Mouse (Mus musculus) limb, embryonic 10.5 days (tissue): ENCODE results near the gene Foxn1. TPM values are rescaled to one million over a fixed set of nuclear protein-coding genes. Genes with fewer than 3 reads are reported as not detected.

Experiments used
- DNase-seq: peaks from one replicate; pipeline ENCODE4 v3.0.0-alpha.2; 2017; ENCODE audit warnings: low spot score
- H3K27ac ChIP-seq: fragments of 300-500 bp; sonication (generic); 2 replicates; pipeline ENCODE4 v1.5.1; 2016; ENCODE audit warnings: mild to moderate bottlenecking
- H3K27me3 ChIP-seq: fragments of 300-500 bp; sonication (generic); 2 replicates; pipeline ENCODE4 v1.6.1; 2016; ENCODE audit warnings: low read depth, mild to moderate bottlenecking; ENCODE audit not compliant: poor library complexity, severe bottlenecking
- H3K36me3 ChIP-seq: fragments of 300-500 bp; sonication (generic); 2 replicates; pipeline ENCODE4 v1.6.1; 2016; ENCODE audit warnings: mild to moderate bottlenecking, moderate library complexity
- H3K4me1 ChIP-seq: fragments of 300-500 bp; sonication (generic); 2 replicates; pipeline ENCODE4 v1.6.1; 2016
- H3K4me3 ChIP-seq: fragments of 300-500 bp; sonication (generic); 2 replicates; pipeline ENCODE4 v1.5.1; 2016; ENCODE audit warnings: mild to moderate bottlenecking, moderate library complexity
- H3K9me3 ChIP-seq: fragments of 300-500 bp; sonication (generic); replicated peaks from 2 replicates; pipeline ENCODE4 v1.6.1; 2016; ENCODE audit warnings: mild to moderate bottlenecking
- WGBS: fragments of 180-500 bp; shearing (Covaris S2); methylation state at CpG from one replicate; pipeline ENCODE4 v1.1.7; 2016; 5-methylcytosine and 5-hydroxymethylcytosine counted together
- polyA plus RNA-seq: library from polyadenylated mRNA; unstranded; fragments of >200 nt; fragmentation: Nextera tagmentation; extraction: Ambion mirVana; gene quantifications from 2 replicates; pipeline ENCODE4 v1.2.1, GENCODE M21; 2016

Foxn1 gene
- polyA plus RNA-seq, 1 experiment from 2014 or later: not detected

- no peak for DNase-seq
- 65% methylated on average over 12 of the region's 12 CpGs for WGBS
- peaks cover 10% of the 10 kb centered on the region for H3K4me1 ChIP-seq
- no peaks in the 10 kb centered on the region for H3K9me3 ChIP-seq
- H3K4me3 ChIP-seq: no peak overlapping the region
- no peak overlapping the region for H3K27ac ChIP-seq
- H3K36me3 ChIP-seq: no peaks in the 10 kb centered on the region
- H3K27me3 ChIP-seq: peaks cover 20% of the 10 kb centered on the region; the same call in 1 of the 2 replicates
These were observed 34.0 kb upstream of the Foxn1 start for GRCm38 (mm10) chr11:78420263-78420889.

GRCm38 (mm10) chr11:78416854-78417253 is 30.5 kb upstream of the Foxn1 start:
- Histone ChIP-seq H3K27me3 (peaks cover 11% of the 10 kb centered on the region; the same call in 1 of the 2 replicates), H3K9me3 (no peaks in the 10 kb centered on the region), H3K36me3 (no peaks in the 10 kb centered on the region), H3K4me1 (peaks cover 2% of the 10 kb centered on the region; the same call in 1 of the 2 replicates), H3K27ac (no peak overlapping the region), H3K4me3 (no peak overlapping the region)
- DNase-seq: no peak
- 82% methylated on average over 6 of the region's 6 CpGs for WGBS

DNA sequence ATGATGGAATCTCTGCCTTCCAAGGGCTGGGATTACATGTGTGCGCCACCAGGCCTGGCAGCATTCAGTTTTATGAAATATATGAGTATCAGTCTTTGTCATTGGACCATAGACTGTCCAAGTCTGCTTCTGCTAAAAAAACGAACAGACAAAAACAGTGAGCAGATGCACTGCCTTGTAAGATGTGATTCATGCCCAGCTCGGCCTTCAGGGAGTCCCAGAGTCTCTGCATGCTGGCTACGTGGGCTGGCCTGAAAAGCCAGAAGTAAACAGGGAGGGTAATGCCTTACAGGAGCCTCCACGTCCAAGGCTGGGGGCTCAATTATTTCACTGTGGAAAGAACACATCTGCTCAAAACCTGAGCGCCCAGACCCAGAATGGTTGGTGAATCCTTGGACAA is 26.5 kb upstream of the Foxn1 start:
- no peak for DNase-seq
- 75% methylated on average over 6 of the region's 6 CpGs for whole genome bisulfite sequencing
- Histone ChIP-seq H3K36me3 (no peaks in the 10 kb centered on the region), H3K27me3 (0 out of 2 replicates have a peak, but pooled peaks cover 4% of the 10 kb centered on the region), H3K4me3 (no peak overlapping the region), H3K27ac (no peak overlapping the region), H3K9me3 (no peaks in the 10 kb centered on the region), H3K4me1 (0 out of 2 replicates have a peak, but pooled peaks cover under 1% of the 10 kb centered on the region)

GRCm38 (mm10) chr11:78412324-78412850 is 26.0 kb upstream of the Foxn1 start:
- Histone ChIP-seq H3K36me3 (no peaks in the 10 kb centered on the region), H3K9me3 (no peaks in the 10 kb centered on the region), H3K4me1 (0 out of 2 replicates have a peak, but pooled peaks cover 3% of the 10 kb centered on the region), H3K27ac (no peak overlapping the region), H3K4me3 (no peak overlapping the region), H3K27me3 (0 out of 2 replicates have a peak, but pooled peaks cover 4% of the 10 kb centered on the region)
- WGBS: 86% methylated on average over 6 of the region's 6 CpGs
- DNase-seq: no peak

DNA sequence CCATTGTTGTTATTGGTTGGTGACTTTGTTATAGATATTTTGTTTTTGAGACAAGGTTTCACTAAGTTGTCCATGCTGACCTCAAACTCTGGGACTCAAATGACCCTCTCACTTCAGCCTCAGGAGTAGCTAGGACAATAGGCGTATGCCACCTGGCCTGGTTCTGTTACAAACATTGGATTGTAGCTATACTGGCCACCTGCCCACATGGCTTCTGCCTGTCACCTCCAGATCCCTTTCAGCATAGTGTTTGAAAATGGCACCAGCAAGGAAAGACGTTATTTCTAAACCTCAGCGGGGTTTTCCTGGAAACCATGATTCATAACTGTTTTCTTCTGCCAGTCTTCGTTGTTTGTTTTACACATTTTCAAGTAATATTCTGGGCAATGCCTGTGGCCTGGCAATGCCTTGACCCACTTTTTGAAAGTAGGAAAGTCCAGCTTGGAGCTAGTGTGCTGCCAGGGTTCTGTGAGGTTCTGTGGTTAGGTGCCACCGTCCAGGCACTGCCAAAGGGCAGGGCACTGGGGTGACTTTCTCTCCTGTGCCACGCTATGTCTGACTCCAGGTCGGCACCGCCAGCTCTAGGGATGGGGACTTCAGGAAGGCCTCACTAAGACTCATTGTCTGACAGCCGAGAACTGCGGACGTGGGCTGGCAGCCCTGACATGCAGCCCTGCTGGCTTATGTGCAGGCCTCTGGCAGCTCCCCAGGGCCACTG is 25.4 kb upstream of the Foxn1 start:
- 0 out of 2 replicates have a peak, but pooled peaks cover 4% of the 10 kb centered on the region for H3K27me3 ChIP-seq
- H3K27ac ChIP-seq: no peak overlapping the region
- 87% methylated on average over 11 of the region's 11 CpGs for WGBS
- DNase-seq: no peak
- 0 out of 2 replicates have a peak, but pooled peaks cover 3% of the 10 kb centered on the region for H3K4me1 ChIP-seq
- H3K9me3 ChIP-seq: no peaks in the 10 kb centered on the region
- no peaks in the 10 kb centered on the region for H3K36me3 ChIP-seq
- no peak overlapping the region for H3K4me3 ChIP-seq

DNA sequence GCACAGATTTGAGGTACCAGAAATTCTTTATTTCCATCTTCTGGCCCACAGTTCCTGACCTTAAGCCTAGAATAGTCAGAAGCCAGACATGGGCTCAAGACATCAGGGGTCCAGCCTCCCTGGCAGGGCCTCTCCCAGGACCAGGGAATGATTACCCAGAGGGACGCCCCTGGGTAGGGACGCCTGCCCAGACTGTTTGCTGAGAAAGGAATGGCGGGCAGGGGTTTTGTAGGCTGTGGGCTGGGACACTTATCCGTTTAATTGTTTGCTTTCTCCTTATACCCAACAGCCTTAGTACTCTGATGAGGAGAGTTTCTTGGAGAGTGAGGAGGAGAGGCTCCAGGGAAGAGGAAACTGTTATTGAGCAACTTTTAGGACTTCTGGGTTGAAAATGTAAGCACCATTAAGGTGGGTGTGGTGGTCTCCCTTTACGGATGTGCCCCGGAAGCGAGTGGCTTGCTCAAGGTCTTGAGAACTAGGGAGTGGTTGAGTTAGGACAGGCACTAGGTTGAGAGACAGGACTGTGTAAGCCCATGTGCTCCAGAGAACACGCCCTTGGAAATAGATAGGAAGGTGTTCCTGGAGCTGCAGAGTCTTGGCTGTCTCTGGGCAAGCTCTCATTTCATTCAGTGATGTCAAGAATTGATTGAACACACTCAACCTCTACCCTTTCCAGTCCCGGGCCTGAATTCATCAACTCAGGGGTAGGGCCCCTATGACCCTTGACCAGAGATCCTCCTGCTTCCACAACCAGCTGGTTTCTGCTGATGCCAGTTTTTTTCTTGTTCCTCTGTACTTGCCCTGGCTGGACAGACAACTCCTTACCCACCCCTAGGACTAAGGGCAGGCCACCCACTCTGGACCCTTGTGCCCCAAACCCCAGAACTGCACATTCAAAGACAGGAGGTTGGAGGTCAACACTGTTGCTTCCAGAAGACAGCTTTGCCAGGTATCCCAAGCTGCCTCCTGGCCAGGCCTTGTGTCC is 22.2 kb upstream of the Foxn1 start:
- no peak overlapping the region for H3K27ac ChIP-seq
- no peaks in the 10 kb centered on the region for H3K9me3 ChIP-seq
- H3K4me3 ChIP-seq: no peak overlapping the region
- 0 out of 2 replicates have a peak, but pooled peaks cover 3% of the 10 kb centered on the region for H3K4me1 ChIP-seq
- 0 out of 2 replicates have a peak, but pooled peaks cover 1% of the 10 kb centered on the region for H3K27me3 ChIP-seq
- no peaks in the 10 kb centered on the region for H3K36me3 ChIP-seq
- 75% methylated on average over 9 of the region's 9 CpGs for WGBS
- DNase-seq: no peak

DNA sequence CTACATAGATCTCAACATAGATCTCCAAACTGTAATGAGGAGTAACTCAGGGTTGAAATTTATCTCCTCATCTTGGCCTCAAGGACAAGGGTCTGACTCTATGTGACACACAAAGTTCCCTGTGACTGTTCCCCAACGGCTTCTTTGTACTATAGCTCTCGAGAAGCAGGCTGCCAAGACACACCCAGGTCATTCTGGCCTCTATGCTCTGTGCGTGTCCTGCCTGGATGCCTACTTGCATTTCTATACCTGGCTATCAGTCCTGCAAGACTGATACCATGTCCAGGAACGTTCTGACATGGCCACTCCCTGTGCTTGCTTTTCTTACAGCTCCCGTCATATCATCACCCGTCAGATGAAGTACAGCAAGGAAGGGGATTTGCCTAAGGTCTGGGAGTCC is 15.7 kb upstream of the Foxn1 start:
- no peaks in the 10 kb centered on the region for H3K36me3 ChIP-seq
- peaks cover 10% of the 10 kb centered on the region for H3K4me1 ChIP-seq
- H3K27me3 ChIP-seq: 0 out of 2 replicates have a peak, but pooled peaks cover 4% of the 10 kb centered on the region
- WGBS: 89% methylated on average over 6 of the region's 6 CpGs
- H3K9me3 ChIP-seq: no peaks in the 10 kb centered on the region
- no peak for DNase-seq
- H3K27ac ChIP-seq: no peak overlapping the region
- H3K4me3 ChIP-seq: no peak overlapping the region

GRCm38 (mm10) chr11:78401469-78401868 is 15.1 kb upstream of the Foxn1 start:
- no peak overlapping the region for H3K27ac ChIP-seq
- H3K36me3 ChIP-seq: no peaks in the 10 kb centered on the region
- H3K9me3 ChIP-seq: no peaks in the 10 kb centered on the region
- DNase-seq: no peak
- no peak overlapping the region for H3K4me3 ChIP-seq
- peaks cover 12% of the 10 kb centered on the region for H3K4me1 ChIP-seq
- 0 out of 2 replicates have a peak, but pooled peaks cover 4% of the 10 kb centered on the region for H3K27me3 ChIP-seq
- 75% methylated on average over 3 of the region's 3 CpGs for WGBS

GRCm38 (mm10) chr11:78400936-78401335 is 14.6 kb upstream of the Foxn1 start:
- WGBS: 71% methylated on average over 3 of the region's 3 CpGs
- DNase-seq: no peak
- Histone ChIP-seq H3K4me1 (peaks cover 12% of the 10 kb centered on the region), H3K9me3 (no peaks in the 10 kb centered on the region), H3K36me3 (no peaks in the 10 kb centered on the region), H3K4me3 (no peak overlapping the region), H3K27ac (no peak overlapping the region), H3K27me3 (0 out of 2 replicates have a peak, but pooled peaks cover 4% of the 10 kb centered on the region)

DNA sequence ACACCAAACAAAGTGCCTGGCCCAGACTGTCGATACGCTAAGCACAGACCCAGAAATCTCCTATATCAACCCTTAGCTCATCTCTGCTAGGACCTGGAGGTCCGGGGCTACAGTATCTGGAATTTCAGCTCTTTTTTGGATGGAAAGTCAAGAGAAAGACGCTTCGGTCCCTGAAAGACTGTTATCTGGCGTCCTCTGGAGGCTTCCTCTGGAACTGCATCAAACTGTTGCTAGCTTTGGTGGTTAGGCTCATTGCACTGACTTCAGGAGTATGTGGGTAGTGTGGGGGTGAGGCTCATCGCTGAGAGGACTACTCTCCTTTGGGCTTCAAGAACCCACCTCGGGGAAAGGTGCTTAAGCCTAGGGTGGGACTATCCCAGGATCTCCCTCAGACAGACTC is 13.3 kb upstream of the Foxn1 start:
- H3K27me3 ChIP-seq: peaks cover 9% of the 10 kb centered on the region; the same call in 1 of the 2 replicates
- WGBS: 17% methylated on average over 8 of the region's 8 CpGs

DNA sequence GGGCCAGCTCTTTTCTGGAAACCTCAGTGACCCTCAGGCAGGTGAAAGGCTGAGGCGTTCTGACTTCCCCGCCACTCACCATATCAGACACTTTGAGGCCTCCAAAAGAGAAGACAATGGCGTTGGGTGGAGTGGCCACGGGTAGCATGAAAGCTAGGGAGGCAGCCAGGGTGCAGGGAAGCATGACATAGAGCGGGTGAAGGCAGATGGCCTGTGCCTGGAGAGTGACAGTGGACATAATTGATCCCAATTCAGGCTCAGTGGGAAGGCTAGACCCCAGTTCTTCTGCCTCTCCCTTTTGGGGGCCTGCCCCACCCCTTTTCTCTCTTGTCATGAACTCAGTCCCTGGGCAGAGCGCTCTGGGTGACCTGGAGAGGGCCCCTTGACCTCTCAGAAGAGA is 11.9 kb upstream of the Foxn1 start:
- Histone ChIP-seq H3K4me3 (no peak overlapping the region), H3K9me3 (no peaks in the 10 kb centered on the region), H3K4me1 (peaks cover 15% of the 10 kb centered on the region), H3K27ac (no peak overlapping the region), H3K27me3 (peaks cover 9% of the 10 kb centered on the region; the same call in 1 of the 2 replicates), H3K36me3 (no peaks in the 10 kb centered on the region)
- 82% methylated on average over 6 of the region's 6 CpGs for WGBS
- DNase-seq: no peak

More for the DNA sequence above, 13.3 kb upstream of the Foxn1 start:
- peaks cover 12% of the 10 kb centered on the region for H3K4me1 ChIP-seq
- no peaks in the 10 kb centered on the region for H3K36me3 ChIP-seq
- H3K4me3 ChIP-seq: no peak overlapping the region
- no peaks in the 10 kb centered on the region for H3K9me3 ChIP-seq
- DNase-seq: peak; percentile 77
- 0 out of 2 replicates have a peak overlapping the region, but pooled peaks have one; percentile 16 for H3K27ac ChIP-seq

DNA sequence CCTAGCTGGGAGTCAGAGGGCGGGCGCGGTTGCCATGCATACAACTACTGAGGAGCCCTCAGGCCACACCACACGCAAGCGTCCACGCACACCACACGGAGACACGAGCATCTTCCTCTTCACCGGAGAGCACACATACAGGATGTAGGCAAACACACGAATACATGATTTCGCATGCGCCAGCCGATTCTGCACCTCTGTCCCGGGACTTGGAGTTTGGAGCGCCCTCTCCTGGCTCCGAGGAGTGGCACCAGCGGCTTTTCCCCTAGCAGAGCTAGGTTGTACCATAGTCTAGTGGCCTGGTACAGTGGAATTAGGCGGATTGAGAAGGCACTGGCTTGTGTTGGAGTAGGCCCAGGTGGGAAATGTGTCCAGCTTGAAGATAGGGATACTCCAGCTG is 11.0 kb upstream of the Foxn1 start:
- H3K27me3 ChIP-seq: peaks cover 9% of the 10 kb centered on the region; the same call in 1 of the 2 replicates
- H3K4me3 ChIP-seq: peak overlapping the region; percentile 42
- no peaks in the 10 kb centered on the region for H3K9me3 ChIP-seq
- DNase-seq: peak; percentile 84
- no peaks in the 10 kb centered on the region for H3K36me3 ChIP-seq
- 8% methylated on average over 18 of the region's 18 CpGs for WGBS
- H3K4me1 ChIP-seq: peaks cover 16% of the 10 kb centered on the region
- H3K27ac ChIP-seq: peak overlapping the region; percentile 77
